Mouse (Mus musculus) adrenal gland, postnatal 4 days (tissue): ENCODE results near the gene Itpr3. TPM values are rescaled to one million over a fixed set of nuclear protein-coding genes. Genes with fewer than 3 reads are reported as not detected.

Experiments
- DNase-seq, 2 experiments: peaks; one replicate each; pipeline ENCODE4 v3.0.0; 2021 to 2022; ENCODE audit warnings: low spot score in 2 of 2, mixed read lengths in 2 of 2
- long read RNA-seq, 2 experiments: library from polyadenylated mRNA; stranded (forward); transcript quantifications; one replicate each; pipeline ENCODE4 v2.0.0; 2021
- total RNA-seq, 2 experiments: library from RNA; stranded (reverse); gene quantifications; 2 replicates each; pipeline ENCODE4 v1.2.3; 2021

Gene Itpr3
- total RNA-seq: 10 to 100 TPM; 13.6 to 19.4 TPM
- long read RNA-seq, experiment 1, partial matches to known transcripts: 1 of 1 reads
- long read RNA-seq, experiment 1, other reads (novel, unspliced or antisense): 0 of 1 reads
- long read RNA-seq, experiment 2, partial matches to known transcripts: 14 of 17 reads
- long read RNA-seq, experiment 2, other reads (novel, unspliced or antisense): 3 of 17 reads

- peak; percentile 50 to 60 for DNase-seq
Measured at GRCm38 (mm10) chr17:27056812-27057516, at the start of gene Itpr3. Gene Itpr3, plus strand, starts transcription at chr17:27057304.

- DNase-seq: no peak
Measured at GRCm38 (mm10) chr17:27008277-27008676, 48.8 kb upstream of the Itpr3 start.

DNA sequence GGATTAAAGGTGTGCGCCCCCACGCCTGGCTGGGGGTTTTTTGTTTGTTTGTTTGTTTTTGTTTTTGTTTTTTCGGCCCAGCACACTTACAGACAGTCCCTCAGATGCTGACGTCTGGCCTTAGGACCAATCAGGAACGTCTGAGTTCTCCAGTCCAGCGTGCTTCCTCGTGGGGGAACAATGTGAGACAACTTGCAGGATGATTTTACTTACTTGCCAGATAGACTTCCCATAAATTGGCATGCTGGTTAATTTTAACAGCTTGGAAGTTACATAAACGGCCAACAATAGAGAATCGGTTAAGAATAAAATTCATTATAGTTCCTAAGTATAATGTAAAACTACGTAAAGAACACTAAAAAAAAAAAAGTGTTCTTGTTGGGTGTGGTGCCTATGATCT lies 45.9 kb upstream of the Itpr3 start:
- DNase-seq: no peak

DNA sequence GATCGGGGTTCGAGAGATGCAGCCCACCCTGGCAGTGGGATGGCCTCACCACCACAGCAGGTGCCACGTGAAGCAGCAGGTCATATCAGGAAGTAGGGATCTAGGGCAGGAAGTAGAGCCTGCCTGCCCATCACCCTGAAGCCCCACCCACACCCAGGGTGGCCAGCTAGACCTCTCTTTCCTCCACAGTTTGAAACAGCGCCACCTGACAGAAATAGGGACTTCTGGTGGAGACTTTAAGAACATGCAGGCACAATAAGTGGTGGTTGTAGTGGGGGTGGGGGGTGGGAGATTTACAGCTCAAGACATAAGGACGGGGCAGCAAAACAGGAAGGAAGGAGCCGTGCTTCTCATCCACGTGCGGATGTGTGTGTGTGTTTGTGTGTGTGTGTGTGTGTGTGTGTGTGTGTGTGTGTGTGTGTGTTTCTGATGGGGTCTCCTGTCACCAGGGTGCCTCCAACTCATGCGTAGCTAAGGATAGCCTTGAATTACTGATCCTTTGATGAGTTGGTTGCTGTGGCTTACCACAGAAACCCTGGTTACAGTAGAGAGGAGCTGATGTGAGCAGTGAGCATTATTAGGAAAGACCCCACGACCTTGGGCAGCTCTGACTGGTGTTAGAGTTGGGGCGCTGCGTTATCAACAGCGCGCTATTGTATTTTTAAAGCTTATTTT lies 45.0 kb upstream of the Itpr3 start:
- DNase-seq: no peak

DNA sequence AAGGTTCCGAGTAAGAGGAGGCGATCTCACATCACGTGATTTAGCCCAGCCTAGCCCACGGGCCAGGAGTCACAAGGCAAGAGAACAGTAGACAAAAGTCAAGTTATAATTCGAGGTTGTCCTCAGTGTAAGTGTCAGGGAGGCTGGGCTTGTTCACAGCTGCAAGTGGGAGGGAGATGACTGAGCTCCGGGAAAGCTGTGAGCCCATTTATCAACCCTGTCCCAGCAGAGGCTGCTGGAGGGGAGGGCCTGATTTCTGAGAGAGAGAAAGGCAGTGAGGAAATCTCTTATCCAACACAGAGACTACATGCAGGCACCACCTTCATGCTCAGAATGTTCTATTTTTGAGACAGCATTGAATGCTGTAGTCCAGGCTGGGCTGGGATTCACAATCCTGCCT lies 44.2 kb upstream of the Itpr3 start:
- DNase-seq: no peak

DNA sequence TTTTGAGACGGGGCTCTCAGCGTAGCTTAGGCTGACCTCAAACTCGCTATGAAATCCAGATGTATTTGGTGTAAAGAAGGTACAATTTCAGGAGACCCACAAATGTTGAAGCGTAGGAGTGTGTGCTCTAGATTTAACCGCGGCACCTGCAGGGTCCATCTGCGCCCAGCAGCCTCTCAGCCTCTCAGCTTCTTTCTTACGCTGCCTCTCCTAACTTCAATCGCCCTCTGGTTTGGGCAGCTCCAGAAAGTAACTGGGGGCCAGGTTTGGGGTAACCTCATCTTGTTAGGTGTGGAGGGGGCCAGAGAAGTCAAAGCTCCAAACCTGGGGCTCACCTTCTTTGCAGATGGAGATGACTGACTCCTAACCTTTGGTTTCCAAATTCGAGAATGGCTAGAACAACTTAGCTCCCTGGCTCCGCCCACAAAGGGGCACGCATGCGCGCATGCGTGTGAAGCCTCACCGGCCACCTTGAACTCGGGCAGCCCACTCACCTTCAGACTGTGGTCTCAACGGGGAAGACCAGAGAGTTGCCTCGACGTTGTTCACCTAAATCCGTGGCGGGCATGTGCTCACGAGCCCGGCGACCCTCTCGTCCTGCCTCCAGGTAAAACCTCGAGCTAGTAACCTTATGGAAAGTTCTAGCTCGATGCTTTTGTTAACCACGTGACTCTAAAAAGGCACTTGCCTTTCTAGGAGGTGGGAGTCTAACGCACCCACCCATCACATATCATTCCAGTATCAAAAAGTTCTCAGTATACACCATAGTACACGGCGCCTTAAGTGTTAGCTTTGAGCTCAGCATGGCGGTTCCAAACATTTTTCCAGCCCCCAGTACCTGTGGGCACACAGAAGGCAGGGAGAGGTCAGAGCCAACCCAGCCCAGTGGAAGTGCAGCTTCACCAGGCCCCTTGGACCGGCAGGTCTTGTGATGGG lies 39.3 kb upstream of the Itpr3 start:
- peak; percentile 70 to 76 for DNase-seq

DNA sequence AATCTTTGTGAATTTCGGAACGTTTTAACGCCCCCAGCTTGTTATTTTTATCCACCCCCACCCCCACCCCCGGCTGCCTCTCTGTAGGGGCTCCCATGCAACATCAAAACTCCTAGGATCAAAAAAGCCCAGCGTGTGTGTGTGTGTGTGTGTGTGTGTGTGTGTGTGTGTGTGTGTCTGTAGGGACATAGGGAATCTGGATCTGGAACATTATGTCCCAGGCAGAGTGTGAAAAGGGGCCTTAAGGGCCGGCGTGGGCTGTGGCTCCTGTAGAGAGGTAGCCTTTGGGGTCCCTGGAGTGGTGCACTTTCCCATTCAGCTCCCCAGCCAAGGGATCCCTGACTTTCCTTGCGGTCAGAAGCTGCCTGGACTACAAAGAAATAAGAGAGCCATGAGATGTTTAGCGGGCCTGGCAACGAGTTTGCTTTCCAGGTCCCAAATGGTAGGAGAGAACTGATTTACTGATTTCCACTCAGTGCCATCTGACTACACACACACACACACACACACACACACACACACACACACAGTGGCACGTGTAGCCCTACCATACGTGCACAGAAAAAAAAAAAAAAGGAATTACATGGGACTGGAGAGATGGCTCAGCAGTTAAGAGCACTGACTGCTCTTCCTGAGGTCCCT lies 38.4 kb upstream of the Itpr3 start:
- no peak for DNase-seq

DNA sequence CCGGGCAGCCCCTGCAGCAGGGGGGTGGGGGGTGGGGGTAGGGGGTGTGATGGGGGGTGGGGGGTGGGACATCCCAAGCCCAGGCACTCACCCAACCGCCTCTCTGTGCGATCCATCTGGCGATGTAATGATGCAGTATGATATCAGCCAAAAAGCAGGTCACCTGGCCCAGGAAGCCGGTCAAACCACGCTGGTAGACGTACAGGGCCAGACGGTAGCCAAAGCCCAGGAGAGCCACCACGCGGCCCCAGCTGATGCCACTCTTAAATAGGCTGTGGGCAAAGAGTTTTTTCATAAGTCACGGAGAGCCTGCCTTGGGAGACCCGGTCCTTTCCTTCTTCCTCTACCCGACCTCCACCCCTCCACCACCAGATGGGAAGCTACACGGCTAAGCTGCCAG lies 36.0 kb upstream of the Itpr3 start:
- DNase-seq: no peak

DNA sequence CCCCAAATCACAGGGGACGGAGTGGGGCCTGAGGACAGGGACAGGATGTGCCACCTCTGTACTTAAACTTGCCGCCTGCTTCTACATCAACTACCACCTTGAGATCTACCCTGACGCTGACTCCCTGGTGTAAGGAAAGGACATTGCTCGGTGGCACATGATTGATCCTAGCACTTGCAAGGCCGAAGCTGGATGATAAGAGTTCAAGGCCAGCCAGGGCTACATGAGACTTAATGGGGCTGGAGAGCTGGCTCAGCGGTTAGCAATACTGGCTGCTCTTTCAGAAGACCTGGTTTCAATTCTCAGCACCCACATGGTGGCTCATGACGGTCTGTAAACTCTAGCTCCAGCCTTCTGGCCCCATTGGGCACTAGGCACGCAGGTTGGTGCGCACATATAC lies 35.4 kb upstream of the Itpr3 start:
- no peak for DNase-seq

GRCm38 (mm10) chr17:27023342-27023741 lies 33.8 kb upstream of the Itpr3 start:
- DNase-seq: no peak

- DNase-seq: no peak
Measured at GRCm38 (mm10) chr17:27025326-27025902, 31.7 kb upstream of the Itpr3 start.

- no peak for DNase-seq
Measured at GRCm38 (mm10) chr17:27025951-27026350, 31.2 kb upstream of the Itpr3 start.

- no peak for DNase-seq
Measured at GRCm38 (mm10) chr17:27027460-27028283, 29.4 kb upstream of the Itpr3 start.

- DNase-seq: peak; percentile 72 to 85
Measured at GRCm38 (mm10) chr17:27028284-27028795, 28.8 kb upstream of the Itpr3 start.

DNA sequence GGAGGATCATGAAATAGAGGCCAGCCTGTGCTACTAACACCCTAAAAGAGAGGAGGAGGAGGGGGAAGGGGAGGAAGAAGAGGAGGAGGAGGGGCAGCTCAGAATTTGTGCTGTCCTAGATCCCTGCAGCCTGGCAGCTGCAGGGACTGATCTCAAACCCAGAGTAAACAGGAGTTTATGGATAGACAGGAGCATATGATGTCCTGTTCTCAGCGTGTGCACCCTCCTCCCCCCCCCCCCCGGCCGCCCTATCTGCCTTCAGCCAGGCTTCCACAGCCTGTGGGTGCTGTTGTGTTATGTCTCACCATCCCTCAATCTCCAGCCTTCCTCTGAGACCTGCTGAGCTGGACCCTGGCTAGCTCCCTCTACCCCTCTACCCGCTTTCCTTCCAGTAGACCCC lies 28.2 kb upstream of the Itpr3 start, which contains the start of gene Bak1:
Gene Bak1 (minus strand): TSS at position 101 of the 400 bp plus-strand sequence.
- DNase-seq: no peak

DNA sequence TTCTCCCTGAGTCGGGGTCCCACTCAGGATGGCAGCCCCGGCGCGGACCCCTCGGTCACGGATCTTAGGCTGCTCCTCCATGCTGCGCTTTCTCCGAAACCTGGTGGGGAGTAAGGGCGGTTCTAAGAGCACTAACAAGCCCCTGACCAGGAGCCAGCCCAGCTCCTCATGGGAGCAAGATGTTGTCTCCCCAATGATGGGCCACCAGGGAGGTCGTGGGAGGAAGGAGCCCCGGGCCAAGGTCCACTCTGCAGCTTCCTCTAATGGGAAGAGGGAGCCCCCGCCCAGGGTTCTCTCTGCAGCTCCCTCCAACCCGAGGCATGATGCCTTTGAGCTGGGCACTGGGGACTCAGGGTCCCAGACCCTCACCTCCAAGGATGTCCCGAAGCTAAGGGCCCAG lies 27.7 kb upstream of the Itpr3 start:
- no peak for DNase-seq

GRCm38 (mm10) chr17:27030896-27031295 lies 26.2 kb upstream of the Itpr3 start:
- no peak for DNase-seq

- no peak for DNase-seq
Measured at GRCm38 (mm10) chr17:27032328-27032727, 24.8 kb upstream of the Itpr3 start.

DNA sequence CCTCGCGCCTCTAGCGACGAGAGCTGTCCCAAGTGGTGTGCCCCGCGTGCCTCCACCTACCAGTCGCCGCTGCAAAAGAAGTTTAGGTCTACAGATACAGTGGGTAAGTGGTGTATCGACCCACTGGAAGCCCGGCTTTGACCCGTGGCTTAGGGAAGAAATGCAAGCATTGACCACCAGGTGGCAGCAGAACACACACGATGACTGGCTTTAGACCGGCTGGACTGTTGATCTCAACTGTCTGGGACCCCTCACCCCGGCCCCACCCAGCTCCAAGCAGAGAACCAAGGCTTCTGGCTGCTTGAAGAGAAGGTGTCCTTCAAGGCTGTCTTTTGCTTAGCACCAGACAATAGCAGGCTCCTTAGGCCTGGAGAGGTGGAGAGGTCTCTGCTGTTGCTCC lies 24.2 kb upstream of the Itpr3 start:
- peak; percentile 62 to 73 for DNase-seq
